Mouse (Mus musculus): ENCODE results near the gene Fktn. TPM values are rescaled to one million over a fixed set of nuclear protein-coding genes. Genes with fewer than 3 reads are reported as not detected.
"Not testable (repeated sequence)": the region's sequence is repeated elsewhere in the genome, so short reads cannot be mapped to it uniquely, and the experiment has no call there.

The Fktn gene
- 13.8 and 14.6 TPM in 2 replicates for polyA plus RNA-seq (2015; fragmentation: Nextera tagmentation; extraction: Ambion mirVana)

DNA sequence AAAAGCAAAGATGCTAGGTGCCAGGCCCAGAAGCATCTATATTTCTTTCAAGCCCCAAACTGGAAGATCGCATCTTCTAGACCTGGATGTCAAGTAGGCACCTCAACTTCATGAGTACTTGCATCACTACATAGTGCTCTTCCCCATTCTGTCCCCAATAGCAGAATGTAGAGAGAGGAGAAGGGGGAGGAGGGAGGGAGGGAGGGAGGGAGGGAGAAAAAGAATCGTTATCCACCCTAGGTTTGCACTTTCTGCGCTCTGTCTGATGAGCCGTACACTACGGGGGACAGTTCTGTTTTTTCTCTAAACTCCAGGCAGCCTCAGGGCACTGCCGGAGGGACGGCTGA is at the start of gene Fktn:
Gene Fktn (plus strand): TSS at position 295 of the 347 bp plus-strand sequence.
- Histone ChIP-seq H3K27ac (peak within 1 kb of the TSS; percentile 80), H3K27me3 (no peaks in the 10 kb centered on the region), H3K9me3 (no peaks in the 10 kb centered on the region), H3K4me3 (peak within 1 kb of the TSS; percentile 84), H3K4me1 (peaks cover 10% of the 10 kb centered on the region; the same call in 1 of the 2 replicates), H3K4me2 (peak within 1 kb of the TSS; percentile 85), H3K9ac (peak within 1 kb of the TSS; percentile 87), H3K36me3 (peaks cover 8% of the 10 kb centered on the region; the same call in 1 of the 2 replicates)
- WGBS = 10% methylated on average over 7 of the region's 7 CpGs
- ATAC-seq (ENCODE audit: insufficient number of reproducible peaks, insufficient read depth, low FRiP score, low TSS enrichment, low read depth) = peak; percentile 68

DNA sequence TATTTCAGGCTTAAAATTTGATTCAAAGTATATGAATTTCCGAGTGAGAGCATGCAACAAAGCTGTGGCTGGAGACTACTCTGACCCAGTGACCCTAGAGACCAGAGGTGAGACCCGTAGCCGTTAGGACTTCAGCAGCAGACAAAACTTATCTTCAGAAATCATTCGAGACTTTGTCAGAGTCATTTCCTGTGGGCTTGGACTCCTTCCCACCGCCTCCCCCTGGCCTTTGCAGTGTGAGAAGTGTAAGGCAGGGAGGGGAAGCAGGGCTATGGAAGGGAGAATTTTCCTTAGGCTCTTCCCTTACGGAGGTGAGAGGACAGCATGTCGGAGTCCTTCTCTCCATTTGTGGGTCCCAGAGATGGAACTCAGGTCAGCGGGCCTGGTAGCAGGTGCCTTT is 31.7 kb upstream of the Fktn start:
- H3K4me3 ChIP-seq = no peak overlapping the region
- 75% methylated on average over 8 of the region's 8 CpGs for WGBS
- no peak overlapping the region for H3K4me2 ChIP-seq
- no peak overlapping the region for H3K27ac ChIP-seq
- no peaks in the 10 kb centered on the region for H3K4me1 ChIP-seq
- ATAC-seq (ENCODE audit: insufficient number of reproducible peaks, insufficient read depth, low FRiP score, low TSS enrichment, low read depth) = no peak
- peaks cover 28% of the 10 kb centered on the region for H3K36me3 ChIP-seq
- no peaks in the 10 kb centered on the region for H3K27me3 ChIP-seq
- H3K9ac ChIP-seq = no peak overlapping the region
- no peaks in the 10 kb centered on the region for H3K9me3 ChIP-seq

DNA sequence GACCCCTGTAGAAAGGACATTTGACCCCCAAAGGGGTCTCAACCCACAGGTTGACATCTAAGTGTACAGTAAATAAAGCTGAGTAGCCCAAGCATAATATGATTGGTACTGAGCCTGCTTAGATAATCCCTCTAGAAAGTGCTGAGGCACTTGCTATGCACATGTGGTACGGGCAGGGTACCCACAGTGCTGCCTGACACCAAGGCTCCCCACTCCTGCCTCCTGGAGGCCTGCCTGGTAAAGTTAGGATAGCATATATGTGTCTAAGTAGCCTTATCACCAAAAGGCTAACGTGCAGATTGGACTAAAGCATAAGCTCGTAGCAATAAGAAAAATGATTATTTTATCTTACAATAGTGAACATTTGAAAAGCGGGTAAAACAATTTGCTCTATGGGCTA is 24.8 kb upstream of the Fktn start:
- WGBS = 87% methylated on average over 4 of the region's 4 CpGs
- 0 out of 2 replicates have a peak, but pooled peaks cover 7% of the 10 kb centered on the region for H3K36me3 ChIP-seq
- H3K27me3 ChIP-seq = no peaks in the 10 kb centered on the region
- no peak overlapping the region for H3K9ac ChIP-seq
- ATAC-seq (ENCODE audit: insufficient number of reproducible peaks, insufficient read depth, low FRiP score, low TSS enrichment, low read depth) = no peak
- H3K4me1 ChIP-seq = no peaks in the 10 kb centered on the region
- H3K9me3 ChIP-seq = no peaks in the 10 kb centered on the region
- no peak overlapping the region for H3K4me2 ChIP-seq
- no peak overlapping the region for H3K4me3 ChIP-seq
- no peak overlapping the region for H3K27ac ChIP-seq

DNA sequence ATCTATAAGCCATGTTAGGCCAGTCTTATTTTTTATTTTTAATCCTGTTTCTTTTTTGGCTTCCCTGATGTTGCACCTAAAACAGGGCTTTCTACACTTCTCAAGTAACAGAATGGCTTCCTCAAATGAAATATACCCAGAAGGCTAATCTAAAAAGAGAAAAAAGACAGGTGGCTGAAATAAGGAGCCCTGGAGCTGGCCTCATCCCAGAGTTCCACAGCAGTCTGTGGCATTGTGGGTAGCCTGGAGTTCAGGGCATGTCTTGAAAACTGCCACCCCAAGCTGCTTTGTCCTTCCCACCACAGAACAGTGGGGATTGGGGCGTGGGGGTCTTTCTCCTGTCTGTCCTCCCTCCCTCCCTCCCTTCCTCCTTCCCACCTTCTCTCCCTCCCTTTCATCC is 22.4 kb upstream of the Fktn start:
- H3K9ac ChIP-seq = no peak overlapping the region
- H3K36me3 ChIP-seq = peaks cover 8% of the 10 kb centered on the region
- H3K4me1 ChIP-seq = no peaks in the 10 kb centered on the region
- no peak overlapping the region for H3K27ac ChIP-seq
- WGBS = 67% methylated on average over 1 of the region's 1 CpGs
- no peak for ATAC-seq (ENCODE audit: insufficient number of reproducible peaks, insufficient read depth, low FRiP score, low TSS enrichment, low read depth)
- H3K4me3 ChIP-seq = no peak overlapping the region
- no peaks in the 10 kb centered on the region for H3K9me3 ChIP-seq
- H3K27me3 ChIP-seq = no peaks in the 10 kb centered on the region
- H3K4me2 ChIP-seq = no peak overlapping the region

DNA sequence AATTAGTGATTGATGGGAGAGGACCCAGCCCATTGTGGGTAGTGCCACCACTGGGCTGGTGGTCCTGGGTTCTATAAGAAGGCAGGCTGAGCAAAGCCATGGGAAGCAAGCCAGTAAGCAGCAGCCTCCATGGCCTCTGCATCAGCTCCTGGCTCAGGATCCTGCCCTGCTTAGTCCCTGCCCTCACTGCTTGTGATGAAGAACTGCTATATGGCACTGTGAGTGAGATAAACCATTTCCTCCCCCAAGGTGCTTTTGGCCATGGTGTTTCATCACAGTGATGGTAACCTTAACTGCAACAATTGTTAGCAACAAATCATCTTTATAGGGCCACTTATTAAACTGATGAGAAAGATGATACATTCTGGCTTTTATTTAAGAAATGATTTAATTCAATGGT is 4.6 kb upstream of the Fktn start:
- not testable (repeated sequence) for H3K9me3 ChIP-seq; H3K4me3 ChIP-seq; H3K27ac ChIP-seq; H3K9ac ChIP-seq; H3K36me3 ChIP-seq; H3K4me1 ChIP-seq; ATAC-seq (ENCODE audit: insufficient number of reproducible peaks, insufficient read depth, low FRiP score, low TSS enrichment, low read depth); H3K4me2 ChIP-seq; H3K27me3 ChIP-seq

DNA sequence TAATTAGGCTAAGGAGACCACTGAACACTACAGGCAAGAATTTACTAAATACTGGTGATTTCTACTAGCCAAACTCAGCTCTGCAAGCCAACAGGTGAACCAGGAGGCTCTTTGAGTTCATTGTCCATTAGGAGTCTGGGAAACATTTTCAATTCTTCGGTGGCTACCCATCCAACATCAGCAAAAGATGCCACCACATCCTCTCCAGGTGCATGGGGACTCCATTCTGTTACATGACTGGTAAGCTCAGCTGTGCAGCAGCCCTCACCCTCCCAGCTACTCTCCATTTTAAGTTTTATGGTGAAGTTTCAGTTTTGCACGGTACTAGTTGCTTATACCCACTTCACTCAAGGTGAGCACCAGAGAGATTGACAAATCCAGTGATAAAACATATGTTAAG is 3.8 kb upstream of the Fktn start:
- Histone ChIP-seq H3K9me3 (no peaks in the 10 kb centered on the region), H3K27me3 (no peaks in the 10 kb centered on the region), H3K4me1 (peaks cover 6% of the 10 kb centered on the region; the same call in 1 of the 2 replicates), H3K27ac (no peak overlapping the region), H3K4me2 (no peak overlapping the region), H3K36me3 (no peaks in the 10 kb centered on the region), H3K9ac (no peak overlapping the region), H3K4me3 (no peak overlapping the region)
- WGBS = 82% methylated on average over 2 of the region's 2 CpGs
- ATAC-seq (ENCODE audit: insufficient number of reproducible peaks, insufficient read depth, low FRiP score, low TSS enrichment, low read depth) = no peak

DNA sequence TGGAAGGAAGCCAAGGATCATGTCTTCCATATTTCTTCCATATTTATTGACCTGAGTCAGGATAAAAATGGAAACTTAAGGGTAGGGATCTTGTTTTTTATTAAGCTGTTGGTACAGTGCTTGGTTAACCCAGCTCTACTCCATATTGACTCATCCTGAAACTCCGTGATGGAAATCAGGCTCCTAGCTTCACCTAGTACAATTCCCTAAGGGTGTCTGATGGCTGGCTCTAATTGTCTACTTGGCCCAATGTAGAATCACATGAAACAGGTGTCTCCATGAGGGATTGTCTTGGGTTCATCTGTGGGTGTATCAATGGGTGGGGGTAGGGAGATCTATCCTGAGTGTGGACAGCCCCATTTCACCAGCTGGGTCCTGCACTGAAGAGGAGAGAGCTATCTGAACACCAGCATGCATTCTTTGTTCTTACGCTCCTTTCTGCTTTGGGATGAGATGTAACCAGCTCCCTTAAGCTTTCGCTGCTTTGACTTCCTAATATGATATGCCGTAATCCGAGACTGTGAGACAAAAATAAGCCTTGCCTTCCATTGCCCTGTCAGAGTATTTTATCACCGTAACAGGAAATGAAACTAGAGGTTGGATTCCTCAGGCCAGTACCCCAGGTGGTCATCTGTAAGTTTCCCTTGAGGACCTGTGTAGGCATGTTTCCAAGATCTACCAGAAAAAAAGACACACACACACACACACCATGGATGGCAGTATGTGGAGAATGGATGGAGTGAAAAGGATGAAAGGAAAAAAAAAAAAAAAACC is 3.1 kb upstream of the Fktn start:
- WGBS = 84% methylated on average over 6 of the region's 6 CpGs
- no peaks in the 10 kb centered on the region for H3K9me3 ChIP-seq
- no peak overlapping the region for H3K27ac ChIP-seq
- H3K36me3 ChIP-seq = 0 out of 2 replicates have a peak, but pooled peaks cover under 1% of the 10 kb centered on the region
- H3K4me1 ChIP-seq = peaks cover 10% of the 10 kb centered on the region; the same call in 1 of the 2 replicates
- H3K27me3 ChIP-seq = no peaks in the 10 kb centered on the region
- H3K4me2 ChIP-seq = no peak overlapping the region
- no peak overlapping the region for H3K4me3 ChIP-seq
- no peak overlapping the region for H3K9ac ChIP-seq
- ATAC-seq (ENCODE audit: insufficient number of reproducible peaks, insufficient read depth, low FRiP score, low TSS enrichment, low read depth) = no peak

DNA sequence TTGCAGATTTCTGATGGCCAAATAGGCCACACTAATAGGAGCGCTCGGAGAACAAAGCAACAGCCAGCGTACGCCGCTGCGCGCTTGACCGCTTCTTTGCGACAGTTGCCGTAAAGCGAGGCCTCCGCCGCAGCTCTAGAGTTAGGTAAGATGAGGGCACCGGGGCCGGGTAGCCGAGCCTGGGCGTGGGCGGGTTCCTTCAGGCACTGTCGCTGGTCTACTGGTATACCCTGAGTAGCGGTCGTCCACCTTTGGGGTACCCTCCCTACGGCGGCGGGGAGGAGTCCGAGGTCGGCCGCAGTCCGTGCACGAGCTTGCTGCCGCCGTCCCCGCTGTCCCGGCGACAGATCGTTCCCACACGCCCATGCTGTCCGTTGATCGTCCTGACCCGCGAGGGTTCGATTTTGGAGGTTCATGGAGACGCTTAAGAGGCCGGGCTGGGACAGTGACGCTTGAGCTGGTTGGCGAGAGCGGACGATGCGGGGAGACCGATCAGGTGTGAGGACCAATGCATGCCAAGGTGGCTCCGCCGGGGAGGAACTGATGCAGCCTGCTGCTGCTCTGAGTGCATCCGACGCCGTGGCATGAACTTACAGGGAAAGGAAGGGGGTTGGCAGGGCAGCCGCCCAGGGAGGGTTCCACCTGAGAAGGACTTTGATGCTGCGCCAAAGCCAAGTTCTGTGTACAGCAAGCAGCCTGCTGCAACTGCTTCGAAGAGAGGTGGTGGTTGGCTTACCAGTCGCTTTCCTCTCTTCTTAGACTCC is 435 bp downstream of the Fktn start:
- Histone ChIP-seq H3K9ac (peak overlapping the region; percentile 87), H3K4me1 (peaks cover 10% of the 10 kb centered on the region; the same call in 1 of the 2 replicates), H3K4me2 (peak overlapping the region; percentile 85), H3K36me3 (peaks cover 8% of the 10 kb centered on the region; the same call in 1 of the 2 replicates), H3K4me3 (peak overlapping the region; percentile 84), H3K27ac (peak overlapping the region; percentile 80), H3K9me3 (no peaks in the 10 kb centered on the region), H3K27me3 (no peaks in the 10 kb centered on the region)
- peak; percentile 74 for ATAC-seq (ENCODE audit: insufficient number of reproducible peaks, insufficient read depth, low FRiP score, low TSS enrichment, low read depth)
- WGBS = 8% methylated on average over 58 of the region's 58 CpGs

DNA sequence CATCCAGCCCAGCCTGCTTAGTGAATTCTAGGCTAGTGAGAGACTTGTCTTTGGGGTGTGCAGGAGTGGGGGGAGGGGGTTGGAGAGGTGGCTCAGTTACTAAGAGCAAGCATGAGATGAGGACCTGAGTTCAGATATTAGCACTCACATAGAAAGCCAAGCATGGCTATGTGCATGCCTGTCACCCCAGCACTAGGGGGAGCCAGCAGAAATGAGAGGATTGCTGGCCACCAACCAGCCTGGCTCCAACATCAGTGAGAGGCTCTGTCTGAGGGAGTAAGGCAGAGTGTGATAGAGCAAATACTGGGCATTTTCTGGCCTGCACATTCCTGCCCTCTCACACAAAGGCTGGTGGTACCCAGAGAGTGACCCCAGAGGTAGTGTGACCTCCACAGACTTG is 2.2 kb downstream of the Fktn start:
- Histone ChIP-seq H3K27me3 (no peaks in the 10 kb centered on the region), H3K4me2 (no peak overlapping the region), H3K27ac (no peak overlapping the region), H3K9ac (no peak overlapping the region), H3K36me3 (peaks cover 13% of the 10 kb centered on the region; the same call in 1 of the 2 replicates), H3K4me1 (peaks cover 10% of the 10 kb centered on the region; the same call in 1 of the 2 replicates), H3K4me3 (no peak overlapping the region), H3K9me3 (no peaks in the 10 kb centered on the region)
- no peak for ATAC-seq (ENCODE audit: insufficient number of reproducible peaks, insufficient read depth, low FRiP score, low TSS enrichment, low read depth)

DNA sequence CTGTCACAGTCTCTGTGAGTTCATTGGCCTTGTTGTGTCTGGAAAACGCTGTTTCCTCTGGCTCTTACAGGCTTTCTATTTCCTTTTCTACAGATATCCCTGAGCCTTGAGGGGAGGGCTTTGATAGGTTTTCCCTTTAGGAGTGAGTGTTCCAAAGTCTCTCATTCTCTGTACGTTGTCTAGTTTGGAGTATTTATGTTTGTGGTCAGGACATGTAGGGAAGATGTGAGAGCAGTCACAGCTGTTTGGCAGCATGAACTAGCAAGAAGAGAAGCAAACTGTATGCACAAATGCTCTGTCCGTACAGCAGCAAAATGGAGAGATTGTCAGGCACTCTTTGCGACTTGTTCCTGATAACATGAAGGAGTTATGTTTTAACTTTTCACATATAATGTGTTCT is 3.7 kb downstream of the Fktn start:
- Histone ChIP-seq H3K27ac (no peak overlapping the region), H3K4me1 (peaks cover 10% of the 10 kb centered on the region; the same call in 1 of the 2 replicates), H3K4me3 (no peak overlapping the region), H3K27me3 (no peaks in the 10 kb centered on the region), H3K4me2 (no peak overlapping the region), H3K9ac (no peak overlapping the region), H3K36me3 (peaks cover 22% of the 10 kb centered on the region), H3K9me3 (no peaks in the 10 kb centered on the region)
- no peak for ATAC-seq (ENCODE audit: insufficient number of reproducible peaks, insufficient read depth, low FRiP score, low TSS enrichment, low read depth)
- 81% methylated on average over 4 of the region's 4 CpGs for WGBS

DNA sequence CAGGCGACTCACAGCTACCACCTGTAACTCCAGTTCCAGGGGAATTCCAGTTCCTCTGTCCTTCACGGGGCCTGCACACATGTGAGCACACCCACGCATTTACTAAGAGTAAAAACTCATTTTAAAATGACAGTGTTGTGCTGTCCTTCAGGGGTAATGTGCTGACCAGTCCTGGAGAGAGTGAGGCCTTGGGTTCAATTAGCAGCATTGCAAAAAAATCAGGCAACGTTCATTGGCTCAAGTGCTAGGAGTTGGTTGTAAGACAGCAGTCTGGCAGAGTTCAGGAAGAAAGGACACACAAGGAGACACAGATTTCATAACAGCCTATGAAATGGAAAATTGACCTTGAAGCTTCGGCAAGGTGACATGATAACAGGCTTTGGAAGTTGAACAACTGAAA is 4.5 kb downstream of the Fktn start:
- H3K27ac ChIP-seq = no peak overlapping the region
- no peak overlapping the region for H3K4me3 ChIP-seq
- H3K27me3 ChIP-seq = no peaks in the 10 kb centered on the region
- no peaks in the 10 kb centered on the region for H3K9me3 ChIP-seq
- 82% methylated on average over 5 of the region's 5 CpGs for WGBS
- peaks cover 10% of the 10 kb centered on the region; the same call in 1 of the 2 replicates for H3K4me1 ChIP-seq
- H3K9ac ChIP-seq = no peak overlapping the region
- peaks cover 22% of the 10 kb centered on the region for H3K36me3 ChIP-seq
- ATAC-seq (ENCODE audit: insufficient number of reproducible peaks, insufficient read depth, low FRiP score, low TSS enrichment, low read depth) = no peak
- H3K4me2 ChIP-seq = no peak overlapping the region

DNA sequence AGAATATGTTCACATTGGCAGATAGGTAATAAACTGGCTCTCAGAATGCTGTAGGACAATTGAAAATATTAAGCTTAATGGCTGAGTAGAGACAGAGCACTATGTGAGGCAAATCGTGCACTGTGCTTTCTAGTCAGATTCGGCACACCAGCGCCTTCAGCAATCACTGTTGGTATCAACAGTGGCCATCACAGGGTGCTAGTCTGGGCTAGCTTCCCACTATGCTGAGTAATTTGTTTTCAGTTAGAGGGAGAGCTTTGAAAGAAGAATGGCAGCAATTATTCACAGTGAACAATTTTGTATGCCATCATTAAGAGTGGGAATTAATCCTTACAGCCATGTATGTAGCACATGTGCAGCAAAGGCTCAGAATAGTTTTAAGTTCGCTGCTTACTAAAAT is 8.7 kb downstream of the Fktn start:
- ATAC-seq (ENCODE audit: insufficient number of reproducible peaks, insufficient read depth, low FRiP score, low TSS enrichment, low read depth) = no peak
- Histone ChIP-seq H3K27ac (no peak overlapping the region), H3K9me3 (no peaks in the 10 kb centered on the region), H3K4me1 (no peaks in the 10 kb centered on the region), H3K4me3 (no peak overlapping the region), H3K27me3 (no peaks in the 10 kb centered on the region), H3K9ac (no peak overlapping the region), H3K4me2 (no peak overlapping the region), H3K36me3 (peaks cover 38% of the 10 kb centered on the region)
- WGBS = 93% methylated on average over 4 of the region's 4 CpGs
